Mouse (Mus musculus): ENCODE measurements around the gene F2. TPM values are rescaled to one million over a fixed set of nuclear protein-coding genes. Genes with fewer than 3 reads are reported as not detected.

The F2 gene
- polyA plus RNA-seq, 1 experiment from 2014 or later = 0.29 TPM

GRCm38 (mm10) chr2:91580894-91581293 lies 55.3 kb downstream of the F2 start:
- no peaks in the 10 kb centered on the region for H3K9me3 ChIP-seq (ENCODE audit: control insufficient read depth, low read length)
- H3K4me2 ChIP-seq (replicated peaks; ENCODE audit: low read depth, low read length) = no peak overlapping the region
- WGBS = 88% methylated on average over 1 of the region's 1 CpGs
- H3K9ac ChIP-seq (ENCODE audit: low read depth, low read length) = no peak overlapping the region
- ATAC-seq (ENCODE audit: low FRiP score) (no peak), DNase-seq (ENCODE audit: low spot score) (no peak)
- H3K4me1 ChIP-seq (replicated peaks; ENCODE audit: control insufficient read depth, insufficient read depth, low read length) = no peaks in the 10 kb centered on the region
- H3K27ac ChIP-seq (ENCODE audit: low read depth, low read length) = no peak overlapping the region
- peaks cover 15% of the 10 kb centered on the region for H3K36me3 ChIP-seq (ENCODE audit: control insufficient read depth, insufficient read depth, low read length)
- H3K27me3 ChIP-seq (ENCODE audit: control insufficient read depth, insufficient read depth, low read length) = no peaks in the 10 kb centered on the region
- H3K4me3 ChIP-seq (ENCODE audit: low read depth, low read length) = no peak overlapping the region

Other genes starting within 250 kb of the F2 start
- 102 and 104 TPM in 2 replicates for gene 1110051M20Rik, start 191.7 kb downstream of the F2 start, polyA plus RNA-seq (2014; fragmentation: Nextera tagmentation; extraction: Ambion mirVana)
- 5.9 TPM in 2 replicates for gene Lrp4, start 178.9 kb downstream of the F2 start, polyA plus RNA-seq (2014; fragmentation: Nextera tagmentation; extraction: Ambion mirVana)
- 132 and 171 TPM in 2 replicates for gene Ckap5, start 109.7 kb downstream of the F2 start, polyA plus RNA-seq (2014; fragmentation: Nextera tagmentation; extraction: Ambion mirVana)
- gene Zfp408, start 13.4 kb upstream of the F2 start, polyA plus RNA-seq (2014; fragmentation: Nextera tagmentation; extraction: Ambion mirVana) = 6.5 and 10.2 TPM in 2 replicates
- gene Arhgap1, start 13.4 kb upstream of the F2 start, polyA plus RNA-seq (2014; fragmentation: Nextera tagmentation; extraction: Ambion mirVana) = 79.6 and 86.8 TPM in 2 replicates
- gene Atg13, start 74.2 kb upstream of the F2 start, polyA plus RNA-seq (2014; fragmentation: Nextera tagmentation; extraction: Ambion mirVana) = 31.9 and 35.3 TPM in 2 replicates
- 17.8 and 20.6 TPM in 2 replicates for gene Harbi1, start 74.4 kb upstream of the F2 start, polyA plus RNA-seq (2014; fragmentation: Nextera tagmentation; extraction: Ambion mirVana)
- 19.0 and 19.2 TPM in 2 replicates for gene Ambra1, start 93.7 kb upstream of the F2 start, polyA plus RNA-seq (2014; fragmentation: Nextera tagmentation; extraction: Ambion mirVana)